In the genomic region with DNA sequence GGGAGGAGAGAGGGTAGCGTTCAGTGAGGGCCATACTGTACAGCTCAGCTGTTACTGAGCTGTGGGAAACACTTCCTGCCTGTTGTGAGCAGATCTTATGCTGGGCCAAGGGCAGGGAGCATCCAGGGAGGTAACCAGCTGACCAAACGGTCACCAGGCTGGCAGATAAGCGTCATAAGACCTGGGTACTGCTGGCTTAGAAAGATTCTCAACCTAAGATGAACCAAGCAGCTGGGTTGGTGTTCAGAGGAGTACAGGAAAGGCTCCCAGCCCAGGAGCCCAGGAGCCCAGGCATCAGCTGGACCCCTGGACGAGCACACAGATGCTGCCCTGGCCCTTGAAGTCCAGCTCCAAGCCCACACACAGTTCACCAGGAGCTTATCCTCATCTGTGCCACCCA, we compare ENCODE assay signal across 21 mouse cellular contexts. TPM values are rescaled to one million over a fixed set of nuclear protein-coding genes. Genes with fewer than 3 reads are reported as not detected.
DNase-seq lines count a peak whose midpoint lies in the region; ATAC-seq and TF ChIP-seq lines count a peak whose summit lies in the region.
"Had no signal": no experiment of that assay in that cellular context is flagged by ENCODE, and none has a peak within 500 bp of the region (broad histone marks: within the 10 kb centered on the region; RNA-seq: fewer than 3 reads in every experiment).

No protein-coding gene starts in this region.

- TF ChIP-seq EP300 in liver, postnatal 0 days (IDR thresholded peaks at IDR 0.05; ENCODE audit: low read depth) = no peak

- H3K4me2 ChIP-seq in heart, embryonic 11.5 days = no peak overlapping the region
- no peak overlapping the region for H3K4me2 ChIP-seq in liver, postnatal 0 days (ENCODE audit: low read depth, low read length)
- H3K4me2 ChIP-seq: forebrain, embryonic 12.5 days; heart, embryonic 13.5 days; midbrain, embryonic 11.5 days had no signal

- no peak overlapping the region for H3K27ac ChIP-seq in heart, embryonic 10.5 days
- no peak overlapping the region for H3K27ac ChIP-seq in heart, embryonic 11.5 days (ENCODE audit: low read depth, low read length)
- H3K27ac ChIP-seq in liver, postnatal 0 days (ENCODE audit: low read depth) = no peak overlapping the region
- H3K27ac ChIP-seq: forebrain, embryonic 12.5 days; heart, embryonic 13.5 days; hindbrain, postnatal 0 days; kidney, postnatal 0 days; layer of hippocampus, adult 2 months had no signal

- H3K9me3 ChIP-seq in heart, embryonic 10.5 days = no peaks in the 10 kb centered on the region
- H3K9me3 ChIP-seq in heart, embryonic 11.5 days (replicated peaks; ENCODE audit: control insufficient read depth, low read length) = no peaks in the 10 kb centered on the region
- H3K9me3 ChIP-seq in liver, postnatal 0 days (ENCODE audit: low read length) = no peaks in the 10 kb centered on the region
- H3K9me3 ChIP-seq: forebrain, embryonic 12.5 days; heart, embryonic 13.5 days had no signal

- H3K4me3 ChIP-seq in heart, embryonic 10.5 days = no peak overlapping the region
- no peak overlapping the region for H3K4me3 ChIP-seq in heart, embryonic 11.5 days (ENCODE audit: low read depth, low read length)
- no peak overlapping the region for H3K4me3 ChIP-seq in liver, postnatal 0 days (ENCODE audit: low read depth, low read length)
- H3K4me3 ChIP-seq: forebrain, embryonic 12.5 days; heart, embryonic 13.5 days; layer of hippocampus, adult 2 months had no signal

- WGBS in heart, embryonic 10.5 days = 88% methylated on average over 4 of the region's 4 CpGs
- WGBS in heart, embryonic 11.5 days (ENCODE audit: insufficient replicate concordance) = 86% methylated on average over 4 of the region's 4 CpGs
- 81% methylated on average over 4 of the region's 4 CpGs for WGBS in liver, postnatal 0 days (ENCODE audit: insufficient replicate concordance)

- TF ChIP-seq CTCF in liver, postnatal 0 days (IDR thresholded peaks at IDR 0.05; ENCODE audit: low read depth) = no peak

- no peaks in the 10 kb centered on the region for H3K27me3 ChIP-seq in heart, embryonic 10.5 days (ENCODE audit: insufficient read depth, poor library complexity, severe bottlenecking)
- H3K27me3 ChIP-seq in heart, embryonic 11.5 days (ENCODE audit: control insufficient read depth, insufficient read depth, low read length) = no peaks in the 10 kb centered on the region
- no peaks in the 10 kb centered on the region for H3K27me3 ChIP-seq in liver, postnatal 0 days (ENCODE audit: insufficient read depth, low read length)
- H3K27me3 ChIP-seq: forebrain, embryonic 12.5 days; heart, embryonic 13.5 days had no signal

- peaks cover 95% of the 10 kb centered on the region for H3K36me3 ChIP-seq in heart, embryonic 10.5 days
- H3K36me3 ChIP-seq in heart, embryonic 11.5 days (ENCODE audit: control insufficient read depth, insufficient read depth, low read length) = peaks cover 26% of the 10 kb centered on the region
- peaks cover 45% of the 10 kb centered on the region for H3K36me3 ChIP-seq in liver, postnatal 0 days (replicated peaks; ENCODE audit: insufficient read depth, low read length)

- H3K4me1 ChIP-seq in heart, embryonic 10.5 days = no peaks in the 10 kb centered on the region
- H3K4me1 ChIP-seq in heart, embryonic 11.5 days (ENCODE audit: control insufficient read depth, insufficient read depth, low read length) = no peaks in the 10 kb centered on the region
- H3K4me1 ChIP-seq in liver, postnatal 0 days (ENCODE audit: insufficient read depth) = no peaks in the 10 kb centered on the region
- H3K4me1 ChIP-seq: forebrain, embryonic 12.5 days; heart, embryonic 13.5 days had no signal

- no peak overlapping the region for H3K9ac ChIP-seq in heart, embryonic 11.5 days (ENCODE audit: low read depth, low read length)
- H3K9ac ChIP-seq in liver, postnatal 0 days (replicated peaks) = no peak overlapping the region
- H3K9ac ChIP-seq: forebrain, embryonic 12.5 days; heart, embryonic 13.5 days had no signal

- ATAC-seq in heart, embryonic 11.5 days (replicated peaks; ENCODE audit: insufficient number of reproducible peaks, low FRiP score, low TSS enrichment) = no peak
- no peak for ATAC-seq in liver, postnatal 0 days
- ATAC-seq: activated CD4-positive, CD25-positive, alpha-beta regulatory T cell, adult 4 months; hindbrain, postnatal 0 days had no signal

- peak; percentile 0 to 10 for DNase-seq in adrenal gland, adult 18-20 months (ENCODE audit: low spot score in 2 of 2)
- no peak for DNase-seq in adrenal gland, adult 8-10 months
- peak; percentile 58 for DNase-seq in heart, embryonic 10.5 days (ENCODE audit: low spot score)
- peak; percentile 1 for DNase-seq in liver
- no peak for DNase-seq in liver, postnatal 0 days
- peak; percentile 8 for DNase-seq in urinary bladder, postnatal 10 days (ENCODE audit: low spot score)
- DNase-seq in urinary bladder, postnatal 36 days (ENCODE audit: low spot score in 2 of 2) = no peak
- DNase-seq: cerebellum, adult 11-12 months; cerebellum, postnatal 10 days; kidney, adult 18-20 months; layer of hippocampus, postnatal 36 days; lung, postnatal 10 days; thymus, adult 2 months had no signal

RNA-seq across cellular contexts. Expression of gene Mrpl21, which starts 15.4 kb away (rescaled TPM):
- total RNA-seq in adrenal gland, adult 18-20 months (2021) = 10 to 100 TPM; 71.8 to 72.5 TPM
- 10 to 100 TPM; 57.7 to 66.9 (median 65.7) TPM for total RNA-seq in adrenal gland, adult 8-10 months (2022)
- 114 and 118 TPM in 2 replicates for polyA plus RNA-seq in heart, embryonic 10.5 days (2016; fragmentation: Nextera tagmentation; extraction: Ambion mirVana)
- 110 and 117 TPM in 2 replicates for polyA plus RNA-seq in heart, embryonic 11.5 days (2014; fragmentation: Nextera tagmentation; extraction: Ambion mirVana)
- polyA plus RNA-seq in liver, postnatal 0 days (2015; fragmentation: Nextera tagmentation; extraction: Ambion mirVana) = 43.9 and 45.5 TPM in 2 replicates

RNA-seq across cellular contexts. Expression of gene Ighmbp2, which starts 15.5 kb away (rescaled TPM):
- 1 to 10 TPM; 4.9 to 6.2 TPM for total RNA-seq in adrenal gland, adult 18-20 months (2021)
- total RNA-seq in adrenal gland, adult 8-10 months (2022) = 10 to 100 TPM in 1 of 4 experiments, 1 to 10 TPM in 3; 9.5 to 11.7 (median 9.6) TPM
- 7.2 and 7.4 TPM in 2 replicates for polyA plus RNA-seq in heart, embryonic 10.5 days (2016; fragmentation: Nextera tagmentation; extraction: Ambion mirVana)
- polyA plus RNA-seq in heart, embryonic 11.5 days (2014; fragmentation: Nextera tagmentation; extraction: Ambion mirVana) = 4.1 and 4.6 TPM in 2 replicates
- 1.4 and 1.8 TPM in 2 replicates for polyA plus RNA-seq in liver, postnatal 0 days (2015; fragmentation: Nextera tagmentation; extraction: Ambion mirVana)

RNA-seq across cellular contexts. Expression of gene Cpt1a, which starts 54.8 kb away (rescaled TPM):
- 100 to 1,000 TPM; 135 to 368 TPM for total RNA-seq in adrenal gland, adult 18-20 months (2021)
- 100 to 1,000 TPM; 255 to 425 (median 320) TPM for total RNA-seq in adrenal gland, adult 8-10 months (2022)
- 7.1 and 12.5 TPM in 2 replicates for polyA plus RNA-seq in heart, embryonic 10.5 days (2016; fragmentation: Nextera tagmentation; extraction: Ambion mirVana)
- polyA plus RNA-seq in heart, embryonic 11.5 days (2014; fragmentation: Nextera tagmentation; extraction: Ambion mirVana) = 14.3 and 17.2 TPM in 2 replicates
- polyA plus RNA-seq in liver, postnatal 0 days (2015; fragmentation: Nextera tagmentation; extraction: Ambion mirVana) = 139 and 140 TPM in 2 replicates

Comparison
In these comparisons a context has a peak if more than half of its experiments do, and no peak if none do; other contexts are left out.
1. DNase-seq: peak in adrenal gland, adult 18-20 months (2 of 2), heart, embryonic 10.5 days (single experiment), liver (single experiment) and urinary bladder, postnatal 10 days (single experiment); none in adrenal gland, adult 8-10 months (single experiment), liver, postnatal 0 days (single experiment) and urinary bladder, postnatal 36 days (0 of 2).